Mouse (Mus musculus) left cerebral cortex, adult 2 months (tissue): ENCODE measurements around the gene Mrps6. TPM values are rescaled to one million over a fixed set of nuclear protein-coding genes. Genes with fewer than 3 reads are reported as not detected.
A peak's percentile ranks its signal among the peaks of the same experiment; 100 is the strongest.

Experiments used
- DNase-seq, 2 experiments: peaks; one replicate each; pipeline ENCODE4 v3.0.0; 2021 to 2022; ENCODE audit warnings: low spot score in 2 of 2, mixed read lengths in 1 of 2; ENCODE audit errors: extremely low spot score in 1 of 2
- H3K27ac ChIP-seq: fragments of 200-600 bp; 2 replicates; pipeline ENCODE4 v1.8.1; 2022
- H3K4me3 ChIP-seq: fragments of 200-600 bp; 2 replicates; pipeline ENCODE4 v1.8.1; 2022
- CTCF ChIP-seq: fragments of 200-600 bp; IDR thresholded peaks from 2 replicates; pipeline ENCODE4 v1.8.1; 2022; ENCODE audit warnings: antibody characterized with exemption, mild to moderate bottlenecking, moderate library complexity
- intact Hi-C: fragments of 180-260 bp; cut with DNase I; formaldehyde crosslinking; loops from one replicate; pipeline ENCODE4 v1.15.1; 2025
- long read RNA-seq, 2 experiments: library from polyadenylated mRNA; stranded (forward); transcript quantifications; one replicate each; pipeline ENCODE4 v2.0.0; 2021; ENCODE audit warnings: borderline mapping rate in 2 of 2
- total RNA-seq, 2 experiments: library from RNA; stranded (reverse); gene quantifications; 2 replicates each; pipeline ENCODE4 v1.2.3; 2021

Mrps6 gene
- 10 to 100 TPM; 45.7 to 49.9 TPM for total RNA-seq
- long read RNA-seq, experiment 1, transcript Mrps6-201 (3 exons, 846 nt): major isoform, 17 of 17 reads
- long read RNA-seq, experiment 1, partial matches to known transcripts: 0 of 17 reads
- long read RNA-seq, experiment 1, other reads (novel, unspliced or antisense): 0 of 17 reads
- long read RNA-seq, experiment 2, transcript Mrps6-201 (3 exons, 846 nt): major isoform, 19 of 20 reads
- long read RNA-seq, experiment 2, partial matches to known transcripts: 0 of 20 reads
- long read RNA-seq, experiment 2, other reads (novel, unspliced or antisense): 1 of 20 reads

GRCm38 (mm10) chr16:92057852-92058643, at the start of gene Mrps6, which contains the start of the genes Gm49711 and Slc5a3:
Gene Mrps6, plus strand, starts transcription at chr16:92058270.
Gene Gm49711, plus strand, starts transcription at chr16:92058316.
Gene Slc5a3, plus strand, starts transcription at chr16:92058322.
- Histone ChIP-seq H3K27ac (peak within 1 kb of the TSS; percentile 99), H3K4me3 (peak within 1 kb of the TSS; percentile 85)
- intact Hi-C loops: loop anchor here (1.0 to 5.0 kb wide), 6 partner anchors 47 to 228 kb away; no protein-coding TSS in a partner anchor
- DNase-seq: peak; percentile 85 to 86
- TF ChIP-seq CTCF: peak; percentile 7

DNA sequence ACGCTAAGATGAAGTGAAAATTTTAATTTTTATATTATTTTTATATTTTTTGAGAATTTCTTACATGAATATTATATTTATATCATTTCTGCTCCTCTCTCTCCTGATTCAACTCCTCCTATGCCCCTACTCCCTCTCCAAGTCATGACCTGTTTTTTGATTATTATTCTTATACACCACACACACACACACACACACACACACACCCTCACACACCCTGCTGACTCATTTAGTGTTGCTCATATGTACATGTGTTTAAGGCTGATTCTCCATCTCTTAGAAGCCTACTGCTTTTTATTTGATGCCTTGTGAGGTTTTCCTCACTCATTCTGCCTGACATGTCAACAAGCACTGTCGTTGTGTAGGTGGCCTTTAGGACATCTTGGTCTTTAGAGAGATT, 48.5 kb upstream of the Mrps6 start:
- TF ChIP-seq CTCF: no peak
- no peak overlapping the region for H3K4me3 ChIP-seq

GRCm38 (mm10) chr16:92016792-92017191, 41.3 kb upstream of the Mrps6 start:
- Histone ChIP-seq H3K27ac (no peak overlapping the region), H3K4me3 (no peak overlapping the region)
- no peak for TF ChIP-seq CTCF
- no peak for DNase-seq
- intact Hi-C loops: no loop called here

More for the DNA sequence above, 48.5 kb upstream of the Mrps6 start:
- no peak overlapping the region for H3K27ac ChIP-seq
- no peak for DNase-seq
- intact Hi-C loops: no loop called here

DNA sequence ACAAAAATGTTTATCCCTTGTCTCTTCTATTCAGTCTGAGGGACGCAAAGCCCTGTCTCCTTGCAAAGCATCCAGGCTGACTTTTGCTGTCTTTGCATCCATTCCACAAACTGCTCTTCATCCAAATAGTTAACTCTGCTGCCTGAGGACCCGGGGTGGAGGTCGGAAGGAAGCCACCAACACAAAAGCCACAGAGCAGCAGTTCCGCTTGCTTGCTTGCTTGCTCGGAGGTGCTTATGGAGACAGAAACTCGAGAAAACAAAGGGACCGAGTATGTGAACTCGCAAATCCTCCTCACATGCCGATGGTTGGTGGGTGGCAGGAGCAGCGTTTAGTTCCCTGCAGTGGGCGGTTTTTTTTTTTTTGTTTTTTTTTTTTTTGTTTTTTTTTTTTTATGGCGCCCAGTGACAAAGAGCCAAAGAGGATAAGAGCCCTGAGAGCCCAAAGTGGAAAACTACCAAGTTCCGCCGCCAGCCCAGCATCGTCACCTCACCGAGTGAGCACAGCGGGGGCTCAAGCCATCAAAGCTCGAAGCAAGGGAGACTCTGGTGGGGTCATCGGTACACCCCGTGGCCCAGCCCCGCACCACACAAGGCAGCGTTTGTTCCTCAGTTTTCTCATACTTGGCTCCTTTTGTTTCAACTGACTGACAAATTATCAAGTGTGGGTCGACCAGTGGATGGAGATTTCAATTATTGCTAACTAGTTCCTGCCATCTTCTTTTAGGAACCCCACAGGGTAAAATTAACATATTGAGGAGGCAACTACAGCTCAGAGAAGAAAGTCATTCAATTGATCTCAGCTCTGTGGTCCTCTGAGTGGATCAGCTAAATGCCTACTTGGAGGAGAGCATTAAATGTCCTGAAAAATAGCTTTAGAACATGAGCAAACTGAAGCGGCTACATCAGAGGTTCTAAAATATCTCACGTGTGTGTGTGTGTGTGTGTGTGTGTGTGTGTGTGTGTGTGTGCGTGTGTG, 38.6 kb upstream of the Mrps6 start:
- intact Hi-C loops: no loop called here
- peak; percentile 0; the same call in 1 of the 2 replicates for TF ChIP-seq CTCF
- peak; percentile 26 to 38 for DNase-seq
- peak overlapping the region; percentile 42 for H3K4me3 ChIP-seq
- peak overlapping the region; percentile 41; the same call in 1 of the 2 replicates for H3K27ac ChIP-seq

DNA sequence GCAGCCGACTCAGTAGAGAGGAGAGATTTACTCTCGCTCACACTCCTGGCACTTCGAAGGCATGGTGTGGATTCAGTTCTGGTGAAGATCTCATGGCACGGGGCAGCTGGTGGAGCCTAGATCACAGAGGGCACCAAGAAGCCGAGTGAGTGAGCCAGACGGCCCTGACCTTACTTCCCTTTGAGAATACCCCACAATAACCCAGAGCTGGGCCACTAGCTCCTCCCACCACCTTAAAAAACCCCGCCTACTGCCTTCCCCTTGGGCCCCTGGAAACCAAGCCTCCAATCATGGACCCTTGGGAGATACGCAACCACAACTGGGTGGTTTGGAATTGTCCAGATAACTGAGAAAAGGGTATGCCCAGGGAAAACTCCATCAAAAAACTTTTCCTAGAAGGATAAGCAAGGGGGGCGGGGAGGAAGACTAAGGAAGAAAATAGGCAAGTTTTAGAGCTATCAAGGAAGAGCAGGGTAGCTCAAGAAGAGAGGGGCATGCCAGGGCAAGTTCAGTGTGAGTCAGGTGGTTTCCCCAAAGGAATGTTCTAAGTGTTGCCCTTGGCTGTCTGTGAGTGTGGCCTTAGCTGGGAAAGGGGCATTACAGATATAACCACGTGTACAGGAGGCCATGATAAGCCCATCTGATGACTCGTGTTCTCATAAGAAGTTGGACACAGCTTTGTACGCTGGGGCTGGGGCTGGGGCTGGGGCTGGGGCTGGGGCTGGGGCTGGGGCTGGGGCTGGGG, 36.2 kb upstream of the Mrps6 start:
- Histone ChIP-seq H3K27ac (no peak overlapping the region), H3K4me3 (no peak overlapping the region)
- no peak for DNase-seq
- no peak for TF ChIP-seq CTCF
- intact Hi-C loops: no loop called here

- DNase-seq: no peak
- intact Hi-C loops: no loop called here
- no peak overlapping the region for H3K27ac ChIP-seq
- H3K4me3 ChIP-seq: no peak overlapping the region
- TF ChIP-seq CTCF: no peak
These were observed 35.4 kb upstream of the Mrps6 start for GRCm38 (mm10) chr16:92022494-92023283.

DNA sequence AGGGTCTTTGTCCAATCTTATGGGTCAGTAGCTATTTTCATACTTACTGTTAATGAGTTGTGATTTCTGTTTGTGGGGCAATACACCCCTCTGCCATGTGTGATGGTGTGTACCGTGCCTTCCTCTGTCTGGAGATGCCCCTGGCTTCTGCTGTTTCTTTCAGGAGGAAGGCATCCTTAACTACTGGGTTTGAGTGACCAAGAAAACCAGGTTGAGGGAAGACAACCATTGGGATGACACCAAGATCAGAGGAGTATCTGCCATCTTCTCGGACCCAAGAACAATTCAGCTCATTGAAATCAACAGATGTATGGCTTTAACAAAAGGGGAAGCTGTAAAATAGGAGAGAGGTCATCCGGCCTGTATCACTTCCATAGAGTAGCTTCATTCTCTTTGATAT, 24.8 kb upstream of the Mrps6 start:
- intact Hi-C loops: no loop called here
- Histone ChIP-seq H3K4me3 (no peak overlapping the region), H3K27ac (no peak overlapping the region)
- no peak for TF ChIP-seq CTCF
- no peak for DNase-seq

- no peak overlapping the region for H3K4me3 ChIP-seq
- intact Hi-C loops: no loop called here
- no peak for DNase-seq
- no peak overlapping the region for H3K27ac ChIP-seq
- TF ChIP-seq CTCF: no peak
These were observed 23.4 kb upstream of the Mrps6 start for GRCm38 (mm10) chr16:92034676-92035075.

GRCm38 (mm10) chr16:92036701-92037100, 21.4 kb upstream of the Mrps6 start:
- intact Hi-C loops: no loop called here
- no peak overlapping the region for H3K27ac ChIP-seq
- no peak for TF ChIP-seq CTCF
- no peak for DNase-seq
- no peak overlapping the region for H3K4me3 ChIP-seq
